Mouse (Mus musculus) heart, embryonic 13.5 days (tissue): ENCODE data around the gene Myom3. TPM values are rescaled to one million over a fixed set of nuclear protein-coding genes. Genes with fewer than 3 reads are reported as not detected.
"Not testable (repeated sequence)": the region's sequence is repeated elsewhere in the genome, so short reads cannot be mapped to it uniquely, and the experiment has no call there.

Source experiments
- ATAC-seq: fragments of 200-750 bp; cut with Nextera tagmentation; 2 replicates; pipeline ENCODE4 v1.8.0; 2017; ENCODE audit warnings: moderate TSS enrichment; ENCODE audit not compliant: insufficient number of reproducible peaks, low FRiP score, low TSS enrichment; ENCODE audit errors: extremely low read depth
- H3K27ac ChIP-seq: fragments of 300-500 bp; sonication (generic); replicated peaks from 2 replicates; pipeline ENCODE4 v1.5.1; 2015; ENCODE audit warnings: moderate library complexity, mild to moderate bottlenecking, inconsistent platforms
- H3K27me3 ChIP-seq: fragments of 300-500 bp; sonication (generic); replicated peaks from 2 replicates; pipeline ENCODE4 v1.6.1; 2015; ENCODE audit warnings: mild to moderate bottlenecking, inconsistent platforms
- H3K36me3 ChIP-seq: fragments of 300-500 bp; sonication (generic); 2 replicates; pipeline ENCODE4 v1.6.1; 2015; ENCODE audit warnings: mild to moderate bottlenecking, inconsistent platforms
- H3K4me1 ChIP-seq: fragments of 300-500 bp; sonication (generic); 2 replicates; pipeline ENCODE4 v1.6.1; 2015; ENCODE audit warnings: inconsistent platforms
- H3K4me2 ChIP-seq: fragments of 300-500 bp; sonication (generic); 2 replicates; pipeline ENCODE4 v1.6.1; 2015; ENCODE audit warnings: inconsistent platforms, mild to moderate bottlenecking, moderate library complexity
- H3K4me3 ChIP-seq: fragments of 300-500 bp; sonication (generic); 2 replicates; pipeline ENCODE4 v1.5.1; 2015; ENCODE audit warnings: moderate library complexity, mild to moderate bottlenecking, inconsistent platforms
- H3K9ac ChIP-seq: fragments of 300-500 bp; sonication (generic); 2 replicates; pipeline ENCODE4 v1.6.1; 2015; ENCODE audit warnings: inconsistent platforms, mild to moderate bottlenecking, moderate library complexity
- H3K9me3 ChIP-seq: fragments of 300-500 bp; sonication (generic); 2 replicates; pipeline ENCODE4 v1.6.1; 2016; ENCODE audit warnings: inconsistent platforms
- WGBS: fragments of 180-500 bp; shearing (Covaris S2); methylation state at CpG from one replicate; pipeline ENCODE4 v1.1.7; 2015; ENCODE audit warnings: mixed read lengths; 5-methylcytosine and 5-hydroxymethylcytosine counted together
- polyA plus RNA-seq: library from polyadenylated mRNA; unstranded; fragments of >200 nt; fragmentation: Nextera tagmentation; extraction: Ambion mirVana; gene quantifications from 2 replicates; pipeline ENCODE4 v1.2.1, GENCODE M21; 2015

Myom3 gene
- polyA plus RNA-seq: 0.23 and 0.37 TPM in 2 replicates

- H3K4me2 ChIP-seq: no peak within 1 kb of the TSS
- H3K4me3 ChIP-seq: no peak within 1 kb of the TSS
- peaks cover 3% of the 10 kb centered on the region; the same call in 1 of the 2 replicates for H3K9me3 ChIP-seq
- no peak within 1 kb of the TSS for H3K9ac ChIP-seq
- 36% methylated on average over 10 of the region's 10 CpGs for WGBS
- no peak within 1 kb of the TSS for H3K27ac ChIP-seq
- ATAC-seq: no peak
- no peaks in the 10 kb centered on the region for H3K36me3 ChIP-seq
- 0 out of 2 replicates have a peak, but pooled peaks cover 16% of the 10 kb centered on the region for H3K27me3 ChIP-seq
- H3K4me1 ChIP-seq: peaks cover 21% of the 10 kb centered on the region
Measured at GRCm38 (mm10) chr4:135759356-135759976, at the start of gene Myom3. Gene Myom3, plus strand, starts transcription at chr4:135759715.

- Histone ChIP-seq H3K4me2 (no peak overlapping the region), H3K9ac (no peak overlapping the region), H3K9me3 (0 out of 2 replicates have a peak, but pooled peaks cover 6% of the 10 kb centered on the region), H3K27ac (no peak overlapping the region), H3K4me1 (no peaks in the 10 kb centered on the region), H3K4me3 (no peak overlapping the region), H3K36me3 (no peaks in the 10 kb centered on the region), H3K27me3 (peaks cover 16% of the 10 kb centered on the region)
- 36% methylated on average over 3 of the region's 3 CpGs for WGBS
- no peak for ATAC-seq
Measured at GRCm38 (mm10) chr4:135710392-135710791, 49.1 kb upstream of the Myom3 start.

- 74% methylated on average over 8 of the region's 8 CpGs for whole genome bisulfite sequencing
- Histone ChIP-seq H3K4me1 (no peaks in the 10 kb centered on the region), H3K4me2 (no peak overlapping the region), H3K27me3 (no peaks in the 10 kb centered on the region), H3K9me3 (0 out of 2 replicates have a peak, but pooled peaks cover 6% of the 10 kb centered on the region), H3K36me3 (no peaks in the 10 kb centered on the region), H3K9ac (no peak overlapping the region), H3K4me3 (no peak overlapping the region), H3K27ac (no peak overlapping the region)
- ATAC-seq: no peak
Measured at GRCm38 (mm10) chr4:135714776-135715175, 44.7 kb upstream of the Myom3 start.

- not testable (repeated sequence) for H3K36me3 ChIP-seq
Measured at GRCm38 (mm10) chr4:135716438-135716837, 43.1 kb upstream of the Myom3 start.

GRCm38 (mm10) chr4:135722540-135723290, 36.8 kb upstream of the Myom3 start:
- Histone ChIP-seq H3K27me3 (no peaks in the 10 kb centered on the region), H3K4me1 (peaks cover 4% of the 10 kb centered on the region), H3K27ac (no peak overlapping the region), H3K4me3 (no peak overlapping the region), H3K4me2 (no peak overlapping the region), H3K36me3 (no peaks in the 10 kb centered on the region), H3K9ac (no peak overlapping the region), H3K9me3 (peaks cover 10% of the 10 kb centered on the region)
- WGBS: 69% methylated on average over 17 of the region's 17 CpGs
- ATAC-seq: no peak

More at GRCm38 (mm10) chr4:135716438-135716837, 43.1 kb upstream of the Myom3 start:
- H3K27ac ChIP-seq, H3K27me3 ChIP-seq, H3K4me3 ChIP-seq, H3K9ac ChIP-seq, H3K4me2 ChIP-seq, ATAC-seq, H3K4me1 ChIP-seq: not testable (repeated sequence)
- peaks cover 12% of the 10 kb centered on the region for H3K9me3 ChIP-seq
- WGBS: 88% methylated on average over 11 of the region's 11 CpGs

- Histone ChIP-seq H3K4me2 (no peak overlapping the region), H3K27me3 (peaks cover 27% of the 10 kb centered on the region), H3K9me3 (peaks cover 5% of the 10 kb centered on the region; the same call in 1 of the 2 replicates), H3K4me1 (peaks cover 18% of the 10 kb centered on the region), H3K4me3 (no peak overlapping the region), H3K9ac (no peak overlapping the region), H3K36me3 (no peaks in the 10 kb centered on the region), H3K27ac (no peak overlapping the region)
- no peak for ATAC-seq
- WGBS: 61% methylated on average over 11 of the region's 11 CpGs
Measured at GRCm38 (mm10) chr4:135726416-135726815, 33.1 kb upstream of the Myom3 start.

GRCm38 (mm10) chr4:135727817-135728216, 31.7 kb upstream of the Myom3 start, which contains the start of gene Il22ra1:
Gene Il22ra1, plus strand, starts transcription at chr4:135728172.
- peaks cover 27% of the 10 kb centered on the region for H3K27me3 ChIP-seq
- H3K4me1 ChIP-seq: peaks cover 18% of the 10 kb centered on the region
- peak within 1 kb of the TSS; percentile 66 for H3K4me2 ChIP-seq
- H3K9me3 ChIP-seq: peaks cover 3% of the 10 kb centered on the region; the same call in 1 of the 2 replicates
- no peak within 1 kb of the TSS for H3K27ac ChIP-seq
- ATAC-seq: no peak
- H3K4me3 ChIP-seq: peak within 1 kb of the TSS; percentile 40
- 9% methylated on average over 14 of the region's 14 CpGs for WGBS
- peak within 1 kb of the TSS; percentile 28 for H3K9ac ChIP-seq
- H3K36me3 ChIP-seq: no peaks in the 10 kb centered on the region

- H3K9ac ChIP-seq: no peak overlapping the region
- no peak overlapping the region for H3K4me3 ChIP-seq
- H3K4me2 ChIP-seq: no peak overlapping the region
- H3K27me3 ChIP-seq: peaks cover 27% of the 10 kb centered on the region
- ATAC-seq: no peak
- no peak overlapping the region for H3K27ac ChIP-seq
- H3K4me1 ChIP-seq: peaks cover 18% of the 10 kb centered on the region
- 78% methylated on average over 9 of the region's 9 CpGs for WGBS
- no peaks in the 10 kb centered on the region for H3K36me3 ChIP-seq
- H3K9me3 ChIP-seq: peaks cover 5% of the 10 kb centered on the region; the same call in 1 of the 2 replicates
Measured at GRCm38 (mm10) chr4:135730204-135730603, 29.3 kb upstream of the Myom3 start.

- 38% methylated on average over 8 of the region's 8 CpGs for WGBS
- no peaks in the 10 kb centered on the region for H3K36me3 ChIP-seq
- H3K4me1 ChIP-seq: peaks cover 18% of the 10 kb centered on the region
- peaks cover 5% of the 10 kb centered on the region; the same call in 1 of the 2 replicates for H3K9me3 ChIP-seq
- no peak for ATAC-seq
- peaks cover 27% of the 10 kb centered on the region for H3K27me3 ChIP-seq
- H3K4me3 ChIP-seq: no peak overlapping the region
- H3K9ac ChIP-seq: no peak overlapping the region
- H3K4me2 ChIP-seq: no peak overlapping the region
- H3K27ac ChIP-seq: no peak overlapping the region
Measured at GRCm38 (mm10) chr4:135730951-135731350, 28.6 kb upstream of the Myom3 start.

GRCm38 (mm10) chr4:135733901-135734300, 25.6 kb upstream of the Myom3 start:
- Histone ChIP-seq H3K27ac (no peak overlapping the region), H3K9ac (no peak overlapping the region), H3K9me3 (peaks cover 5% of the 10 kb centered on the region; the same call in 1 of the 2 replicates), H3K27me3 (peaks cover 16% of the 10 kb centered on the region), H3K4me1 (peaks cover 14% of the 10 kb centered on the region), H3K4me3 (no peak overlapping the region), H3K4me2 (no peak overlapping the region), H3K36me3 (no peaks in the 10 kb centered on the region)
- no peak for ATAC-seq
- WGBS: 88% methylated on average over 14 of the region's 14 CpGs

GRCm38 (mm10) chr4:135736903-135737302, 22.6 kb upstream of the Myom3 start:
- Histone ChIP-seq H3K9ac (no peak overlapping the region), H3K4me3 (no peak overlapping the region), H3K4me1 (peaks cover 12% of the 10 kb centered on the region), H3K27me3 (no peaks in the 10 kb centered on the region), H3K9me3 (peaks cover 5% of the 10 kb centered on the region; the same call in 1 of the 2 replicates), H3K36me3 (no peaks in the 10 kb centered on the region), H3K4me2 (no peak overlapping the region), H3K27ac (no peak overlapping the region)
- ATAC-seq: no peak
- 71% methylated on average over 3 of the region's 3 CpGs for WGBS
